Mouse (Mus musculus) CH12.LX (cell line): ENCODE results near the gene Tgfa. TPM values are rescaled to one million over a fixed set of nuclear protein-coding genes. Genes with fewer than 3 reads are reported as not detected.

Experiments
- DNase-seq: peaks from one replicate; pipeline ENCODE4 v3.0.0-alpha.2; 2013; ENCODE audit errors: extremely low read depth
- H3K27ac ChIP-seq: 2 replicates; pipeline ENCODE4 v1.5.1; 2012; ENCODE audit warnings: low read depth, mild to moderate bottlenecking, control low read depth, moderate library complexity; ENCODE audit not compliant: insufficient read depth
- H3K27me3 ChIP-seq: replicated peaks from 2 replicates; pipeline ENCODE3; 2012; ENCODE audit warnings: inconsistent platforms
- H3K36me3 ChIP-seq, 2 experiments: replicated peaks in 1 of 2; 2 replicates each; pipeline versions ENCODE3 to v1.6.1; 2012; ENCODE audit warnings: inconsistent platforms in 1 of 2, low read length in 1 of 2, mild to moderate bottlenecking in 1 of 2, mixed read lengths in 1 of 2, moderate library complexity in 1 of 2; ENCODE audit not compliant: control insufficient read depth in 1 of 2, insufficient read depth in 1 of 2
- H3K4me1 ChIP-seq, 2 experiments: 2 replicates each; pipeline ENCODE4 v1.6.1; 2012; ENCODE audit warnings: inconsistent platforms in 1 of 2, moderate library complexity in 1 of 2; ENCODE audit not compliant: insufficient read depth in 2 of 2, control insufficient read depth in 1 of 2
- H3K4me2 ChIP-seq: 2 replicates; pipeline ENCODE4 v1.6.1; 2012; ENCODE audit warnings: low read depth, mild to moderate bottlenecking, control low read depth; ENCODE audit not compliant: poor library complexity, insufficient read depth, severe bottlenecking
- H3K4me3 ChIP-seq, 3 experiments: fragments of 150-350 bp in 1 of 3; sonication (generic) in 1 of 3; replicated peaks in 1 of 3; 2 replicates each; pipeline versions ENCODE3 to v1.5.1; 2011 to 2012; ENCODE audit warnings: low read depth in 2 of 3, low read length in 2 of 3, mild to moderate bottlenecking in 2 of 3, moderate library complexity in 2 of 3, control low read depth in 1 of 3, improper control_type of control experiment in 1 of 3, inconsistent platforms in 1 of 3, mixed read lengths in 1 of 3; ENCODE audit not compliant: poor library complexity in 1 of 3
- H3K79me2 ChIP-seq: replicated peaks from 2 replicates; pipeline ENCODE4 v1.6.1; 2012; ENCODE audit warnings: mild to moderate bottlenecking, moderate library complexity; ENCODE audit not compliant: control insufficient read depth, poor library complexity, insufficient read depth, severe bottlenecking; ENCODE audit errors: extremely low read depth
- H3K9ac ChIP-seq: 2 replicates; pipeline ENCODE4 v1.6.1; 2012; ENCODE audit warnings: low read depth, mild to moderate bottlenecking, control low read depth, moderate library complexity; ENCODE audit not compliant: insufficient read depth
- H3K9me3 ChIP-seq: replicated peaks from 2 replicates; pipeline ENCODE3; 2012; ENCODE audit warnings: low read length, inconsistent platforms, mixed read lengths
- E2F4 ChIP-seq: IDR thresholded peaks from 2 replicates; pipeline ENCODE4 v1.6.1; 2011; ENCODE audit warnings: low read depth, low read length, improper control_type of control experiment; ENCODE audit not compliant: insufficient replicate concordance
- EP300 ChIP-seq: IDR thresholded peaks from 2 replicates; pipeline ENCODE4 v1.6.1; 2011; ENCODE audit warnings: low read length, improper control_type of control experiment
- ETS1 ChIP-seq: conservative IDR thresholded peaks from 2 replicates; pipeline ENCODE4 v1.6.1; 2012; ENCODE audit warnings: low read depth, mild to moderate bottlenecking, inconsistent platforms, low read length, improper control_type of control experiment, moderate library complexity
- GABPA ChIP-seq: IDR thresholded peaks from 2 replicates; pipeline ENCODE4 v1.6.1; 2012; ENCODE audit warnings: low read depth, low read length, improper control_type of control experiment, inconsistent platforms; ENCODE audit not compliant: insufficient replicate concordance
- IRF4 ChIP-seq: IDR thresholded peaks from 2 replicates; pipeline ENCODE4 v1.6.1; 2014; ENCODE audit warnings: low read depth, mild to moderate bottlenecking, inconsistent platforms, low read length, improper control_type of control experiment
- JUN ChIP-seq: IDR thresholded peaks from 2 replicates; pipeline ENCODE4 v1.6.1; 2011; ENCODE audit warnings: low read depth, mild to moderate bottlenecking, low read length, improper control_type of control experiment, moderate library complexity; ENCODE audit not compliant: insufficient read depth
- JUND ChIP-seq: conservative IDR thresholded peaks from 2 replicates; pipeline ENCODE4 v1.6.1; 2011; ENCODE audit warnings: low read depth, low read length, improper control_type of control experiment
- MAZ ChIP-seq: IDR thresholded peaks from 2 replicates; pipeline ENCODE4 v1.6.1; 2012; ENCODE audit warnings: low read depth, mild to moderate bottlenecking, inconsistent platforms, low read length, improper control_type of control experiment, moderate library complexity
- MXI1 ChIP-seq: IDR thresholded peaks from 2 replicates; pipeline ENCODE4 v1.6.1; 2011; ENCODE audit warnings: mild to moderate bottlenecking, low read depth, low read length, improper control_type of control experiment
- PAX5 ChIP-seq: IDR thresholded peaks from 2 replicates; pipeline ENCODE4 v1.6.1; 2012; ENCODE audit warnings: low read length, inconsistent platforms, mixed read lengths
- RCOR1 ChIP-seq: conservative IDR thresholded peaks from 2 replicates; pipeline ENCODE4 v1.6.1; 2012; ENCODE audit warnings: low read depth, mild to moderate bottlenecking, inconsistent platforms, low read length, improper control_type of control experiment
- SIN3A ChIP-seq: IDR thresholded peaks from 2 replicates; pipeline ENCODE4 v1.6.1; 2012; ENCODE audit warnings: low read length, improper control_type of control experiment, inconsistent platforms
- TBP ChIP-seq: conservative IDR thresholded peaks from 2 replicates; pipeline ENCODE4 v1.6.1; 2011; ENCODE audit warnings: low read depth, low read length, improper control_type of control experiment
- UBTF ChIP-seq: IDR thresholded peaks from 2 replicates; pipeline ENCODE4 v1.6.1; 2012; ENCODE audit warnings: low read depth, mild to moderate bottlenecking, inconsistent platforms, low read length, improper control_type of control experiment, moderate library complexity
- USF1 ChIP-seq: IDR thresholded peaks from 2 replicates; pipeline ENCODE4 v1.6.1; 2014; ENCODE audit warnings: low read depth, mild to moderate bottlenecking, inconsistent platforms, low read length, improper control_type of control experiment
- ZC3H11A ChIP-seq: IDR thresholded peaks from 2 replicates; pipeline ENCODE4 v1.6.1; 2012; ENCODE audit warnings: low read depth, mild to moderate bottlenecking, inconsistent platforms, low read length, improper control_type of control experiment
- ZKSCAN1 ChIP-seq: IDR thresholded peaks from 2 replicates; pipeline ENCODE4 v1.6.1; 2012; ENCODE audit warnings: low read depth, inconsistent platforms, low read length, improper control_type of control experiment, borderline replicate concordance
- ZNF384 ChIP-seq: IDR thresholded peaks from 2 replicates; pipeline ENCODE4 v1.6.1; 2012; ENCODE audit warnings: low read depth, low read length, improper control_type of control experiment, inconsistent platforms
- dilution Hi-C: fragments of 300-500 bp; cut with MboI; formaldehyde crosslinking; loops from 2 replicates; pipeline ENCODE4 v1.14.3; 2020; ENCODE audit warnings: low sequenced_read_pairs; ENCODE audit not compliant: extremely low pct_unique_long_range_greater_than_20kb, extremely low pct_ligation_motif_present
- in situ Hi-C: fragments of 300-500 bp; cut with MboI; formaldehyde crosslinking; loops from 3 replicates; pipeline ENCODE4 v1.14.3; 2019; ENCODE audit warnings: low sequenced_read_pairs, low pct_ligation_motif_present, low pct_unique_long_range_greater_than_20kb, mixed read lengths
- polyA plus RNA-seq: library from polyadenylated mRNA; unstranded; fragments of >175 nt; gene quantifications from 2 replicates; pipeline ENCODE4 v1.2.1, GENCODE M21; 2012; ENCODE audit warnings: low read depth; ENCODE audit not compliant: insufficient read length
- total RNA-seq, 2 experiments: library from RNA; depleted of rRNA; stranded (reverse); fragments of 300-350 nt in 1 of 2; fragments of >200 nt in 1 of 2; gene quantifications; 2 replicates each; pipeline ENCODE4 v1.2.3; 2012 to 2014

Gene Tgfa
- total and polyA plus RNA-seq, 3 experiments: not detected

GRCm38 (mm10) chr6:86232367-86232766 lies 37.3 kb downstream of the Tgfa start:
- Histone ChIP-seq H3K36me3 (no peaks in the 10 kb centered on the region), H3K27me3 (peaks cover 85% of the 10 kb centered on the region), H3K4me3 (no peak overlapping the region), H3K9ac (no peak overlapping the region), H3K27ac (no peak overlapping the region), H3K9me3 (no peaks in the 10 kb centered on the region), H3K4me2 (no peak overlapping the region), H3K79me2 (no peaks in the 10 kb centered on the region), H3K4me1 (no peaks in the 10 kb centered on the region)
- DNase-seq: no peak
- in situ Hi-C loops: no loop called here
- TF ChIP-seq ETS1: no peak
- TF ChIP-seq ZKSCAN1: no peak
- TF ChIP-seq EP300: no peak
- TF ChIP-seq USF1: no peak
- TF ChIP-seq JUN: no peak
- TF ChIP-seq UBTF: no peak
- no peak for TF ChIP-seq ZC3H11A
- TF ChIP-seq MAZ: no peak
- dilution Hi-C loops: no loop called here

- H3K4me3 ChIP-seq: no peak overlapping the region
- DNase-seq: no peak
- H3K27me3 ChIP-seq: peaks cover 84% of the 10 kb centered on the region
- in situ Hi-C loops (no loop called here), dilution Hi-C loops (no loop called here)
- no peak overlapping the region for H3K4me2 ChIP-seq
- H3K9me3 ChIP-seq: no peaks in the 10 kb centered on the region
- H3K9ac ChIP-seq: no peak overlapping the region
- no peak overlapping the region for H3K27ac ChIP-seq
- no peaks in the 10 kb centered on the region for H3K4me1 ChIP-seq
- no peaks in the 10 kb centered on the region for H3K36me3 ChIP-seq
- TF ChIP-seq SIN3A (no peak), GABPA (no peak), UBTF (no peak), JUND (no peak), TBP (no peak), ZKSCAN1 (no peak), IRF4 (no peak), RCOR1 (no peak), MXI1 (no peak), E2F4 (no peak), PAX5 (no peak), ZNF384 (no peak)
- H3K79me2 ChIP-seq: no peaks in the 10 kb centered on the region
Observed at GRCm38 (mm10) chr6:86233512-86234430, 38.7 kb downstream of the Tgfa start.
